Mouse (Mus musculus): ENCODE results near the gene Gm10065.

- TF ChIP-seq POLR2A (IDR thresholded peaks at IDR 0.05; ENCODE audit: insufficient read length, low read depth) (no peak), E2F4 (IDR thresholded peaks at IDR 0.05; ENCODE audit: insufficient read depth) (no peak), MAX (IDR thresholded peaks at IDR 0.05; ENCODE audit: low read depth) (no peak), SRF (IDR thresholded peaks at IDR 0.05; ENCODE audit: control insufficient read depth, insufficient read length, low read depth) (no peak), MYOD1 (IDR thresholded peaks at IDR 0.05; ENCODE audit: control insufficient read depth in 1 of 3, insufficient read length in 2 of 3, low read depth in 2 of 3) (no peak), MYOG (IDR thresholded peaks at IDR 0.05; ENCODE audit: control insufficient read depth in 1 of 3, insufficient read depth in 1 of 3, insufficient read length in 2 of 3, low read depth in 2 of 3) (no peak), CEBPB (IDR thresholded peaks at IDR 0.05; ENCODE audit: insufficient read depth, poor library complexity, severe bottlenecking) (0 out of 2 replicates have a peak, but pooled peaks have one; percentile 9), POLR2AphosphoS2 (IDR thresholded peaks at IDR 0.05; ENCODE audit: insufficient read length, low read depth) (no peak), TCF3 (IDR thresholded peaks at IDR 0.05; ENCODE audit: insufficient read length, low read depth) (no peak), REST (IDR thresholded peaks at IDR 0.05; ENCODE audit: insufficient read depth, insufficient read length) (no peak)
Observed at GRCm38 (mm10) chr13:21492847-21493246, 13.6 kb upstream of the Gm10065 start.
